Mouse (Mus musculus) kidney, postnatal 25 days (tissue): ENCODE measurements around the gene Pex14.
A peak's percentile ranks its signal among the peaks of the same experiment; 100 is the strongest.

Source experiments
- DNase-seq, 2 experiments: peaks; one replicate each; pipeline ENCODE4 v3.0.0; 2021; ENCODE audit warnings: mixed read lengths in 2 of 2

The Pex14 gene

DNA sequence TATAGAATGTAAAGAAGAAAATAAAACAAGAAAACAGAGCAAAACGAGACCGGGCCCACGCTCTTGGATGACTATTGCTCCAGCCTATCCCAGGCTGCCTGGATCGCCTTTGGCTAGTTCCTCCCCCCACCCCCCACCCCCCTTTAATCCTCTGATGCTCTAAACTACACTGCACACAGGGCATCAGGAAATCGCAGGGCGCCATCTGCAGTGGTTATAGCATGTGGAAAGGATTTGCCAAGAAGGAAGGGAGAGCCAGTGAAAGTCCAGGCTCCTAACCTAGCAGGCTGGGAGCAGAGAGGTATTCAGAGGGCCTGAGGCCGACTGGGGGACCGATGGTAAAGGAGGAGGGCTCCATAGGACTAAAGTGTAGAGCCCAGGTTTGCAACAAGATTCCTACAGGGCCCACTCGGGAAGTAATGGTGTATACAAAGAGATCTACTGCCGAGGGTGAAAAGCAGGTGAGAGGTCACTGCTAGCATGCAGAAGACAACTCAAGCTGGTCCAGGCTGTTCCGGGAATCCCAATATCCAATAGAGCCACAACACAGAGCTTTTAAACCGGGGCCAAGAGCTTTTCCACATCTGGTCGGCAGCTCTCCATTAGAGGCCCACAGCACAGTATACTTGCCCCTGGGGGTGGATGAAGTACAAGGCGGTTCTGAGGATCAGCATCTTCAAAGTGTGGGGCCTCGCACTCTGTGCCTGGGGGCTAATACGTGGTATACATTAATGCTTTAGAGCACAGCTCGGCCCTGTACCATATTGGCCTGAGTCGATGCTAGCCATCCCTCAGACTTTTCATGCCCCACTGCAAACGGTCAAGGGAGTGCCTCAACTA lies 114.8 kb downstream of the Pex14 start:
- peak in 1 of 2 experiments; percentile 24 for DNase-seq

DNA sequence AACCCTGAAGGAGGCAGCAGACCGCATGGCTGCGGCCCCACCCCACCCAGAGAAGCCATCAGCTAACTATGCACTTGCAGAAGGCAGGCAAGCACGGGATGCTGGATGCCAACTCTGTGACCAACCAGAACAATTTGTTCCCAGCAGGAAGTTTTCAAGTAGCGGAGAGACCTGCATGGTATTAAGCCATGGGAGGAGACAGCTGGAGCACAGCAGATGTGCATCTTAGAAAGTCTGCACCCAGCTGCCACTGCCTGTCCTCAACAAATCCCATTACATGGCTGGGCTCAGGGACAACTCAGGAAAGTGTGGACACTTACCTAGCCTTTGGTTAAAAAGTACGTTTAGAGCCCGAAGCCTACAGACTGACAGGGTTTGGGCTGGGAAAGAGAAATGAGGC lies 117.4 kb downstream of the Pex14 start:
- DNase-seq = peak in 1 of 2 experiments; percentile 36

DNA sequence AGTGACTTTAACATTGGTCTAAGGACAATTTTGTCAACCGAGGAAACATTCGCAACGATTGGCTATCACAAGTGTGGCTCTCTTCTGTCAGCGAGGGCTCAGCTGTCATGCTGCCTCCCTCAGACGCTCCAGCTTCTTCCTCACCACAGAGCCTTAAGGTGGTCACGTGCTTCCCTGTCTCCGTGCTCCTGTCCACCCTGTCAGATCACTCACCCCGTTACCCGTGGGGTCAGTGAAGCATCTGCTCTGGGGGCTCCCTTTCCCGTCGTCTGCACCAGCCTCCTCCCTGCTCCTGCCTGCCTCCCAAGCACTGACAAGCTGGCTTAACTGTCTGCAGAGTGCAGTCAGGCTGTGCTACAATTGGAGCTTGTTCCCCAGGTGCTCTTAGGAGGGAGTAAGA lies 119.8 kb downstream of the Pex14 start:
- peak in 1 of 2 experiments; percentile 36 for DNase-seq

DNA sequence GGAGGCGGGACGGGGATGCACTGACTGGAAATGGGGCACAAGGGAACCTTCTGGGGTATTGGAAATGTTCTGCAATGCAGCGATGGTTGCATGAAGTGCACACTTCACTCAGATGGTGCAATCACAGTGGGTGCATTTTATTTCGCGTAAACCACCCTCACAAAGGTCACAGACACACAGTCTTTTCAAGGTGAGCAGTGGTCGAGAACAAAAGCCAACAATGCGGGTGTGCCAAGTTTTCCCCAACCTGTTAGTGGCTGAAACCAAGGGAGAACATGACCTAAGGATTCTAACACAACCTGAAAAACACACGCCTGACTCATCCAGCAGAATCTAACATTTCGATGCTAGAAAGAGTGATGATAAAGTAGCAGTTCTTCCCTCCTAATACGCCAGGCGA lies 120.8 kb downstream of the Pex14 start:
- no peak for DNase-seq

DNA sequence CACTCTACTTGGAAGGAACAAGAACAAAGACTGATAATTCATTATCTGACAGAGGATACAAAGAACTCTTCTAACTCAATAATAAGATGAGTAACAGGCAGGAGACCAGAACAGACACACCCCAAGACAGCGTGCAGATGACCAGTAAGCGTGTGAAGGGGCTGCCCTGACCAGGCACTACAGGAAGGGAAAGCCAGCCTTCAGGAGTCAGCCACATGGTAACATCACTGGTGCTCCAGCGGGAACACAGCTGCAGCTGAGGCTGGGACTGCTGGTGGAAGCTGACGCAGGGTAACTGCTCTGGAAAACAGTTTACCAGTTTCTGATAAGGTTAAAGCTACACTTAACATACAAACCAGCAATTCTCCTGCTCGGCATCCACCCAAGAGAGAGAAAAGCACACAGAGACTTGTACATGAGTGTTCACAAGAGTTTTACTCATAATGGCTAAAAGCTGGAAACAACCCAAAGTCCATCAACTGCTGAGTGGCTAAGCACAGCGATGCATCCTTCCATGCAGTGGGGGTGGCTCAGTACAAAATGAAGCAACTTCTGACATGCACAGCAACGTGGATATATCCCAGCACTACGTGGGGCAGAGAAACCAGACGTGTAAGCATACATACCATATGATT lies 121.3 kb downstream of the Pex14 start:
- DNase-seq = no peak

DNA sequence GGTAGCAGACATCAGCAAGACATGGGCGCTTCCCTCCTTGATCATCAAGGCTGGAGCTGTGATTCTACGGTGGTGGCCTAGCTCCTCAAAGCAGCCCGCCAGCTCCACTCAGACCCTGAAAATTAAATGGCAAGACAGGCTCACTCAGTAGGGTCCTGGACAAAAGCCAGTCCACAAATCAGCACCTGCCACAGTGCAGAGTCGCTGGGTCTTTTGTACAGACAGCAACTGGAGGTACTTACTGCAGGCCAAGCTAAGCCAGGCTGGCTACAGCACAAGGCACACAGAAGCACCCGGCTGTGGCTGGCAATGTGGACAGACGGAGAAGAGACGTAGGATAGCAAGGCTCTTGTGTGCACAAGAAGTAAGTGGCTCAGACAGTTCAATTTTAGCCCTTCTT lies 124.8 kb downstream of the Pex14 start:
- DNase-seq = peak in 1 of 2 experiments; percentile 32

DNA sequence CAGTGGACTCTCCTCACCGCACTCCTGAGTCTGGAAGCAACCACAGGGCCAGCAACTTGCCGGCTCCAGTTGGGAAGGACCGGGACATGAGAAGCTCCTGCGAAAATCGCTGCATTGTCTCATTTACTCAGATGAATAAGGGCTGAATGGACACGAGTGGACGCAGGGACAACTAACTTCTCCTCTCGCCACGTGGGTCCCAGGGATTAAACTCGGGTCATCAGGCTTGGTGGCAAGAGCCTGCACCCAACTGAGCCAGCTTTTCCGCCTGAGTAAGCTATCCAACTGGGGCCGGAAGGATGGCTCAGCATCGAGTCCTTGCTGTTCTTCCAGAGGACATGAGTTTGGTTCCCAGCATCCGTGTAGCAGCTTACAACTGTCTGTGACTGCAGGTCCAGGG lies 126.3 kb downstream of the Pex14 start:
- peak in 1 of 2 experiments; percentile 40 for DNase-seq

DNA sequence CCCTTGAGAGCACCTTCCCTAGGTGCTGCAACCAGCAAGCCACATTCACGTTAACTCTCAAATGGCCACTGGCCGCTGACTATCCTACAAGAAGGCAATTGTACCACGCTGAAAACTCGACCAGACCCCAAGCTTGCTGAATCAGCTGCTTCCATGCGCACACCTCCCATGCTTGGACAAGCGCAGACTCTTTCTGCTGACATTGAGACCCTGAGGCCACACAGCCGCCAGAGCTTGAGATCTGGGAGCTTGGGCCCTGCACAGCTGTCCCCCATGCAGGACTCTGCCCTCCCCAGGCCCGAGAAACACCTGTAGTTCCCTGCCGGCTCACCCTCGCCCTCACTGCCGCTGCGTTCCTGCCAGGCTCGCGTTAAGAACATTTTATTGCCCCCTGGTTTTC lies 127.0 kb downstream of the Pex14 start:
- DNase-seq = peak; percentile 32 to 46

DNA sequence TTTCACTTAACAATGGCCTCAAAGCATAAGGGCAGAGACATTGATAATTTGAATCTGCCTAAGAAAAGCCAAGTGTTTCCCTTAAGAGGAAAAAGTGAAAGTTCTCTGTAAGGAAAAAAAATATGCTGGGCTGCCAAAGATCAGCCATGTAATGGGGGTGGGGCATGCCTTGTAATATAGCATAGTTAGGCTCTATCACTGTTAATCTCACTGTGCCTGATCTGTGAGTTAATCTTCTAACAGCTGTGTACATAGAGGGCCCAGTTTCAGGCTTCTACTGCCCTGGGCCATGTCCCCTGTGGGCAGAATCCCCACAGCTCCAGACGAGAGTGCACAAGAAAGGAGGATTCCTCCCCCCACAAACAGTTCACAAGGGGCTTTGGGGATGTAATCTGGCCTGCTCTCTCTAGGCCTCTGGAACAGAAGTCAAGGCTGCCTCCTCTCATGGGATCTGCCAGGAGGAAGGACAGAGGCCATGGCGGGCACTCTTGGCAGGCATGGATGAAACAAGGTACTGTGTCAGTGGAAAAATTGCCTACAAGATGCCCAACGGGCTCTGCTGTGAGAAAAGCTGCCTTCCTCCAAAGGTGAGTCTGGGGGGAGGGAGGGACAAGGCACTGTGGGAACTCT lies 127.9 kb downstream of the Pex14 start:
- peak in 1 of 2 experiments; percentile 41 for DNase-seq

DNA sequence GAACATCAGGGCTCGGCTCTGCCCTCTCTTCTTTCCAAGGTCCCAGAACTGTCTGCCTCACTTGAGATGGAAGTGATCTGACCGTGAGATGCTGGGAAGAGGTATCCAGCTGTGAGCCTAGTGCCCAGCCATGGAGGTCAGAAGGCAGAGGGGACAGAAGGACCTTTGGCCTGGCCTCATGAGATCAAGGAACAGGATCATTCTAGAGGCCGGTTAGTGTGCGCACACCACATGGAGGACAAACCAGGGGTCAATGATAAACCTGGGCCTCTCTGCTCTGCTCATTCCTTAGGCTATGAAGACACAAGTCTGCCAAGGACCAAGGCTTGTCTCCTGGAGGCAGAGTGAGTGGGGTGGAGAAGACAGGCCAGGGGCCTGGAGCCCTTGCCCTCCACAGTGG lies 128.9 kb downstream of the Pex14 start:
- peak in 1 of 2 experiments; percentile 33 for DNase-seq

DNA sequence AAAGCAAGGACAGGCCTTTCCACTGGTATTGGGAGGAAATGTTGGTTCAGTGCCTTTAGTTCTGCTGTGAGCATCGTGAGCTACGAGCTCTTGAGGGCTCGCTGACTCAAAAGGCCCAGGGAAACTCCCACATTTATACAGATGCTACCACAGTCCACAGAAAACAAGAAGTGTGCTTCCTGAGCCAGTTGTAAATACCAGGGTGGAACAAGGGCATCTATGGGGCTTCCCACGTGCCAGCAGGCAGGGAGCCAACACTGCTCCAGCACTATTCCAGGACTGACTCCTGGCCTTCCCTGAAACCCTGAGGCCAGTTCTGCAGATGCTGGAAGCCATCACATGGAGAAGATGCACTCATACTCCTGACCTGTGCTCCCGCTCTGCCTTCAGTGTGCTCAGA lies 130.1 kb downstream of the Pex14 start:
- DNase-seq = peak; percentile 71 to 84

DNA sequence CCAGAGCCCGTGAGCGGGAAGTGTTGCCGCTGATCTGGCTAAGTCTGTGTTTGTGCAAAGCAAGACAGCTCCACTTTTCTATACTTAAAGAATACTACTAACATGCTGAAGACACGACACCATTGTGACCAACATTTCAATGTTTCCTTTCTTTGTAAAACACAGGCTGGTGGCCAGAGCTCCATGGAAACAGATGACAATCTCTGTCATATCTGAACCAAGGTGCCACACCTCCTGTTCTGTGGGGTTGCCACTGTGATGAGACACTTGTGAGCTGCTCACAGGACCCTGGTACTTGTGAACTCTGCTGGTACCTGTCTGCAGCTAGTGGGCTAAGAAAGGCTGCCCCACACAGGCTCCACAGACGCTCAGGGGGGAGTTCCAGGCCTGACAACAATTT lies 130.8 kb downstream of the Pex14 start:
- DNase-seq = no peak

DNA sequence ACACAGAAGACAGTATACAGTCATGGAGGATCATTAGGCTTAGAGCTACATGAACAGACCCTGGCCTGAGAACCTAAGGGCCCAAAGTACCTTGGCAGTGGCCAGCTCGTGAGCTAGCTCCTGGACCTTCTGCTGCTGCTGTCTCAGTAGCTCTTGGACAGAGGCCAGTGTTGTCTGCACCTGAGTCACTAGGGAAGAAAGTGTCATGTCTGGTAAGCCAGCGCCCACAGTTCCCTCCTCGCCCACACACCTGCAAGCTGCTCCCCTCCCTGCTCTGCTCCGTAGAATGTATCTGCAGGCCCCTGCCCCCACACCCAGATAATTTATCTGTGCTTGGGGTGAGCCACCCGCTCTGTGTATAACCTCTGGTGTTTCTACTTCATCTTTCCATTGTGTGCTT lies 133.5 kb downstream of the Pex14 start:
- DNase-seq = no peak

DNA sequence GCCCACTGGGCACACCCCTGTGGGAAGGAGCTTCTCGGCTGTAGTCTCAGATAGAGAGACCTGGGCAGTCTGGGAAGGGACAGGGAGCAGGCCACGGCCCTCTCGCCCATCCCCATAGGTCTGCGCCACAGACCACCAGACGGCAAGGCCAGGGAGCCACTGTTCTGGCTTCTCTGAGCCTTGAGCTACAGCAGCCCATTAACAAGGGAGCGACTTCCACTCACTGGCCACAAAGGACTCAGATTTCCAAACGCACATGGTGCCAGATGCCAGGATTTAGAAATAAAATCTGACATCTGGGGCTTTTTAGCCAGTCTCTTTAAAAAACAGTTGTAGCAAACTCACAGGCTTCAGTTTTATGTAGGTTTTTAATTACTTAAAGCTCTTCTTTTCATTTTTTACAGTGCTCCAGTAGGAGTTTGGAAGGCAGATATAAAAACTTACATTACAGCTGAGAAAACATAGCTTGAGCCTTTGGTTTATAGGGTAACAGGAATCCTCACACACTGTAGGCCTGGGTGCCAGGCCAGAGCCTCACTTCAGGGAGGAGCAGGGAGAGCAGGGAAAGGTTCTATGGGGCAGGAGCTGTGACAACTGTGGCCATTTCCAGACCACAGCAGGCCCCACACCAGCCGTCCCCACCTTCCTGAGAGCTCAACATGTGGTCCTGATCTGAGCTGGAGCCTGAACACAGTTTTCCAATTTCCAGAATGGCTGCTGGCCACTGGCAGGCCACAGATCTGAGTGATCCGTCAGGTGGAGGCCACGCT lies 134.9 kb downstream of the Pex14 start:
- DNase-seq = no peak

DNA sequence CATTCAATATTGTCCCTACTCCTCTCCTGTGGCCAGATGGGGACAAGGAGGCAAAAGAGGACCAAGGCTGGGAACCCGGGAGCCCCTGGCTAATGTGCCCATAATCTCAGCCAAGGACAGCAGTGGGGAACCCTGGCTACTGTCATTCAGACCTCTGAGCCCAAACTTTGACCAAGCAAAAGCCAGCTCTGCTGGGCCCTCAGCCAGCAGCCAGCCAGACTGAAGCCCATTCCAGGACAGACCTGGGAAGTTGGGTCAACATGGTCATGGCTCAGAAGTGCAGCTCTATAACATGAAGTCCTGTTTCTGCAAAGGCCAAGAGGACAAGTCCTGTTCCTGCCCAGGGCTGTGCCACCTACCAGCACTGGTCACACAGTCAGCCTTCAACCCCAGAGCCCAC lies 137.6 kb downstream of the Pex14 start:
- peak; percentile 60 to 74 for DNase-seq

DNA sequence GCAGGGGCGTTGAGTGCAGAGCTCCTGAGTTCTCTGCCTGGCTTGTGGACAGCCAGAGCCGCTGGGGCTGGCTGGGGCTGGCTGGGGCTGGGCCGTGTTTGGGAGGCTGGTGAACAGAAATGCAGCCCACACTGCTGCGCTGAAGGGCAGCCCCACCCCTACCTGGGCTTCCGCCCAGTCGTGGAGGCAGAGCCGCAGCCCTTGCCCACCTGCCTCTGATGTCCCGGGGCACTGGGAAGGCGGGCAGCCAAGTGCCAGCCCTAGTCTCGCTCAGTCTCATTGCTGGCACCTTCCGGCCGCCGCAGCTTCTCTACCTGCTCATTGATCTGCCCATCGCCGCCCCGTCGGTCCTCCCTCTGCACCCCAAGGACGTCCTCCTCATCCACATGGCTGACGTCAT lies 138.6 kb downstream of the Pex14 start:
- peak; percentile 45 to 77 for DNase-seq

DNA sequence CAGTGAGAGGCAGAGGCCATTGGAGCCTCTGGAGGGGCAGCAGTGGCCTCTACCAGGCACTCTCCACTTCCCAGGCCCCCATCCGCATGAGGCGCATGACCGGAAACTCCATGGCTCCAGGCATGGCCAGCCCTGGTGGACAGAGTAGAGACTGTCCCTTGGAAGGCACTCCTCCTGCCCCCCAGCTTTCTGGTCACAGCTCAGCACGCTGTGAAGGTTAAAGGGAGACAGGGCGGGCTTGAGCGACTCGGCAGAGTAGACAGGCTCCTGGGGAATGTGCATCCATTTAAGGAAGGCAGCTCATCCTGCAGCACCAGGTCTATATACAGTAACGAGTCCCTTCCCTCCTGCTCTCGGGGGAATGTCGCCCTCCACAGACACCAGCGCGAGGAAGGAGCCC lies 139.7 kb downstream of the Pex14 start:
- DNase-seq = peak; percentile 63 to 90

DNA sequence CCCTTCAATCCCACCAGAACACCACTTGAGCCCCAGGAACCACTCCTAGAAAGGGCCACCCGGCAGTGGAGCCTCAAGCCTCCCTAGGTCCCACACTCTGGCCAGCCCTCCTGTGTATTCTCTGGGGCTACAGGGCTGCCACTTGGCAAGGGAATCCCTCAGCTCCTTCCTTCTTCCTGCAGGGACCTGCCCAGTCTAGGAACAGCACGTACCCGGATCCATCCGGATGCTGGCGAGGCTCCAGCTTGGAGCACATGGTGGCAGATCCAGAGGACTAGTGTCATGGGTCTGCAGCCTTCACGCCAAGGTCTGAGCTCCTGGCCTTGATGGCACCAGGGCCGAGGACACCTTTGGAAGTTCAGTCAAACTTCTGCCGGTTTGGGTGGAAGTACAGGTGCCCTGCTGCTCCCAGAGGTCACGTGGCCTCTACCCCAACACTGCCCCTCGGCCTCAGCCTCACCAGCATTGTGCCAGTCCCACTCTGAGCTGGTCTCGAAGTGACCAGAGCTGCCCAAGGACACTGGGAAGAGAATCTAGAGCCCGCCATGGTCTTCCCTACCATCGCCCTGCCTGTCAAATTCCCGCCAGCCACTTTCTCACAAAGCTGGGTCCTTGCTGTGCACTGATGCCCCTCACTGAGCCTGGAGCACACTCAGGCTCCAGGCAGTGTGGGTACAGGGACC lies 144.4 kb downstream of the Pex14 start:
- peak; percentile 85 to 94 for DNase-seq

DNA sequence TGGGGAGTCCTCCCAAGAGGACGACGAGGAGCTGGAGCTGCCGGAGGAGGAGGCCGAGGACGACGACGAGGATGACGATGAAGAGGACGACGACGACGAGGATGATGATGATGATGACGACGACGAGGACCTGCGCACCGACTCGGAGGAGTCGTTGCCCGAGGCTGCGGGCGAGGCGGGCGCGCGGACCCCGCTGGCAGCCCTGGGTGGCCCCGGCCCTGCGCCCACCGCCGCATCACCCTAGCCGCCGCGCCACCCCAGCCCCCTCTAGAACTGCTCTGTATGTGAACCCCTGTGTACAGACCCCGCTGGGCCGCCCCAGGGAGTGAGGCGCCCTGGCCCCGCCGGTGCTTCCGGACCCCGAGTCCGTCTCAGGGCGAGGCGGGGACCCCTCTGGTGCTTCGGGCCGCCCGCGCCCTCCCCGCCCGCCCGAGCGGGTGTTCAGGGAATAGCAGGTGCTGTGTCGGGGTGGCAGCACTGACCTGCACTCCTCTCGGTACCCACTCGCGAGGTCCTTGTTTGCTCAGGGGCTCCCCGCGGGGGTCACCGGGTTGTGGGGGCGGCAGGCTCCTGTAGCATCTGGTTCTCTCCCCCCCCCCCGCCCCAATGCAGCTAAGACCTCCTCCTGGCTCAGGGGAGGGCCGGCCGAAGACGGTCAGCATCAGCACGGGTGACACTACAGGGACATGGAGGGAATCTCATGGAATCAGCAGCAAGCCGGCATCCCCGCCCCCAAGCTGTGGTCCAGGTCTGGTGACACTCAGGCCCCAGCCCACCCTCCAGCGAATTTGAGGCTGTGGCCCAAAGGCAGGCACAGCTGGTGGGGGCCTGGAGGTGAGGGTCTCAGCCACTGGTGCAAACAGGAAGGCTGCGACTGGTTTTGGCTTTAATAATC lies 147.1 kb downstream of the Pex14 start:
- no peak for DNase-seq

DNA sequence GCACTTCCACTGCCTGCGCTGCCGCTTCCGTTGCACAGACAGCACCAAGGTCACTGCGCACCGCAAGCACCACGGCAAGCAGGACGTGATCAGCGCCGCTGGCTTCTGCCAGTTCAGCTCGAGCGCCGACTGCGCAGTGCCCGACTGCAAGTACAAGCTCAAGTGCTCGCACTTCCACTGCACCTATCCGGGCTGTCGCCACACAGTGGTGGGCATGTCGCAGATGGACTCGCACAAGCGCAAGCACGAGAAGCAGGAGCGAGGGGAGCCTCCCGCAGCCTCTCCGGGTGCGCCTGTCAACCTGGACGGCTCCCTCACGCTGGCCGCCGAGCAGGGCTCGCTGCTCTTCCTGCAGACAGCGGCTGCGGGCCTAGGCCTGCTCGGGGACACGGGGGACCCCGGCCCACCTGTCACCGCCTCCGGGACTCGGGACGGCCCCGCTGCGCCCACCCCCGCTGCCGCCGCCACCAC lies 147.8 kb downstream of the Pex14 start:
- DNase-seq = no peak
